Mouse (Mus musculus) erythroblast, adult 5-6 weeks (primary cell): ENCODE data around the gene Coq2. TPM values are rescaled to one million over a fixed set of nuclear protein-coding genes. Genes with fewer than 3 reads are reported as not detected.
A peak's percentile ranks its signal among the peaks of the same experiment; 100 is the strongest.

Source experiments
- ATAC-seq: replicated peaks from 2 replicates; pipeline ENCODE4 v1.8.0; 2016; ENCODE audit warnings: moderate number of reproducible peaks, mild to moderate bottlenecking, moderate TSS enrichment, inconsistent platforms; ENCODE audit not compliant: poor library complexity, low FRiP score, severe bottlenecking
- total RNA-seq, 2 experiments: library from RNA; stranded (forward) in 1 of 2; stranded (reverse) in 1 of 2; fragments of 150-400 nt in 1 of 2; fragments of 200-764, 138-1000 nt in 1 of 2; gene quantifications; 2 replicates each; pipeline versions ENCODE4 v1.2.3 to v1.2.4; 2015 to 2017; ENCODE audit warnings: low replicate concordance in 2 of 2

Gene Coq2
- total RNA-seq, 2 experiments from 2014 or later, result 3.5 to 8.3 TPM

DNA sequence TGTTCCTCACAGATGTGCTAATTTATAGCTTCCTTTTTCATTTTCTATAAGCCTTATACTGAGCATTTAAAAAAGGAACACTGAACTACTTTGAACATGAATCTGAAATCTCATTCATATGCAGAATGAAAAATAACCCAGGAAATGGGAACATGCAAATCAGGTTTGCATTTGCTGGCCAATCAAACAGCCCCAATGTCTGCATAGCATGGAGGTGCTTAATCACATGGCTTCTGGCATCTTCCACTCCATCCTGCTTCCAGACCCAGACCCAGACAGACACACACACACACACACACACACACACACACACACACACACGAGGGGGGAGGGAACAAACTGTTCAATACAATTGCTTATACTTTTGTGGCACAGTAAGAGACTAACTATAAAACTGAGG lies 8.0 kb downstream of the Coq2 start:
- no peak for ATAC-seq

DNA sequence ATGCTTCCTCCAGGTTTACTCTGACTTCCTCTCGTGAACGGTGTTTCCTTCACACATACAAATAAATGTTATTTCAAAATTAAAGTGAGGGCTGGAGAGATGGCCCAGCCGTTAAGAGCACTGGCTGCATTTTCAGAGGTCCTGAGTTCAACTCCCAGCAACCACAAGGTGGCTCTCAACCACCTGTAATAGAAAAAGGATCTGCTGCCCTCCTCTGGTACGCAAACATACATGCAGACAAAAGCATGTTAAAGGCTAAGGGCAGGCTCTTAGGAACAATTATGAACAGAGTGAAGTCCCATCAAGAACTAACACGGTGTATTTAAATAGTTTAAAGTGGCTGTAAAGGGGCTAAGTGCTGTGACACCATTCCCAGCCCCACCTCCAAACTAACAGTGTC lies 11.1 kb downstream of the Coq2 start:
- ATAC-seq, result peak; percentile 67

DNA sequence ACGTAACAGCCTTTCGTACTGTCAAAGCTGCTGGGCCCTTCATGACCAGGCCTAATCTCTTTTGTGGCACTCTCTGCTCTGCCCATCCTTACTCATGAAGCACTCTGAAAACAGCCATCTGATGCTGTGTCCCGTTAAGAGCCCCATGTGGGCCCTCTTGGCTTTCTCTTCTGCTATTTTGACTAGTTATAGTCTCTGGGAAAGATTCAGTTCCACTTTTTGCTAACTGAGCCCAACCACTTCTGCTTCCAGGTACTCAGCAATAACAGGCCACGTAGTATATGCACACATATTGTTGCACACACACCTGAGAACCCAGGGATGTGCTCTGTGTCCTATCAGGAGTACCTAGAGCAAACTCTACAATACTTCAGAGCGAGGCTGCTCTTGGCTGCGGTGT lies 11.9 kb downstream of the Coq2 start:
- ATAC-seq, result no peak

DNA sequence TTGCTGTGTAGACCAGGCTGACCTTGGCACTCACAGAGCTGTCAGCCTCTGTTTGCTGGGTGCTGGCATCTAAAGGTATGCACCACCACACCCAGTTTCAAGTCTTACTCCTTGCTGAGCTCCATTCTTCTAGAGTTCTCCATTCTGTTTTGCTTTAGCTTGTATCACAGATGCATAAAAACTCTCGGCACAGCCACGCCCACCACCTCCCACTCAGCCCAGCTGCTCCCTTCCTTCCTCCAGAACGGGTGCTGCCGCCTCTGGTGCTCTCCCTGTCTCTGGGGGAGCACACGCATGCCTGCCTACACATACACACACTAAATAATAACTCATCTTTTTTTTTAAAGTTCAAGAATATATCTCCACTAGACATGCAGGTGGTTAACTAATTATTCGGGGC lies 16.5 kb downstream of the Coq2 start:
- no peak for ATAC-seq

DNA sequence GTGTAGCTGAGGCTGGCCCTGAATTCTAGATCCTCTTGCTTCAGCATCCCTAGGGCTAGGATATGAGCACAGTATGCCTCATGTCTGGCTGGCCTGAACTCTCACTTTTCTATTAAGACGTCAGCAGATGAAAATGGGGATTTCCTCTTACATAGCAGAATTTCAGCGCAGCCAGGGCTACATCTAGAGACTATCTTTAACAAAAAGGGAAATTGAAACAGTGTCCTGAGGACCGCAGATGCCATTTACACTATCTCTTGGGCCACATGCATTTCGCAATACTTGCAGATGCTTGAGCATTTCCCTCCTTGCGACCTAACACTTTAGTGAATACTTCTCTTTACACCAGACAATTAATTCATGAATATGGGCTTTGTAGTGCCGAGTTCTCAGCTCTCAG lies 18.6 kb downstream of the Coq2 start:
- ATAC-seq, result no peak

DNA sequence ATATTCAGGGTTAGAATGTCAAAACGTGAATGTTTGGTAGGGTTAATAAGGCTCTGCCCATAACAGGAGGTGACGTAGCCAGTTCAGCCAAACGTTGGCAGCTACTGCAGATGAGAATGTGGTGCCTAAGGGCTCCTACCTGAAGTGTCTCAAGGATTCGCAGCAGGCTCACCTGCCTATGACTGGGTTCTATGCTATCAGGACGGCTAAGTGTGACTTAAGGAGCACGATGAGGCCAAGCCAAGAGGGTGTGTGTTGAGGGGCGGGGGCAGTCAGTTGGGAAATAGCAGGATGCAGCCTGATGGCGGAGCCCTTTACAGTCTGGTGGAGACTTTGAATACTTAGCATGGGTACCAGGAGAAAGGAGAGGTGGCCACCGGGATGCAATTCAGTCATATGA lies 22.6 kb downstream of the Coq2 start:
- no peak for ATAC-seq

DNA sequence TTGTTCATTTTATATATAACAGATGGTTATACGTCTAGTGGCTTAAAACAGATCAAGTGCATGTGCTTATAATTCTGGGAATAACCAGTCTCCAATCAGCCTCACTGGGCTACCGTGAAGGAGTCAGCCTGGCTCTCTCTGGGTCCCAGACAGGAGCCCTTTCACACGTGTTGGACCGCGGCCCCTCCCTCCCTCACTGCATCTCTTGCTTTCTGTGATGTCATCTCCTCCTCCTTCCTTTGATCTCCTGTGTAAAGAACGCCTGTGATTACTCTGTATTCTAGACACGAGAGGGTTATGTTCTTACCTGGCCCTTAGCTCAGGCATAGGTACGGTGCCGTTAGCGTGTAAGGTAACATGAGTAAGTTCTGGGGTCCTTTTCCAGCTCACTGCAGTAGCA lies 23.5 kb downstream of the Coq2 start:
- no peak for ATAC-seq

DNA sequence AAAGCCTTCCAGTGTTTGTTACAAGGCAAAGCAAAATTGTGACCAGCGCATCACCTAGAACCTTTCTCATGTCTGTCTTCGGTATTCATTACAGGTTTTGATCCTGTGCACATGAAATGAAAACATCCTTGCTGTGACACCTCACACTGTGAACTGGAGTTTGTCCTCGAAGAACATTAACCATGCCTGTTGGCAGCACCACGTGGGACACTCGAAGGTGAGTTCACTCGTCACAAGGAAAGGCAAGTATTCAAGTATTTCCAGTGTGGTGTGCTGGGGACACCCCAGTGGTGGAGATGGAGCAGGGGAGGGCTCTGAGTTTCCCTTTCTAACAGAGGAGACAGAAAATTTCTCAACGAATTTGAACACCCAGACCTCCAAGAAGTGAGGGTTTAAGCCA lies 24.0 kb downstream of the Coq2 start:
- no peak for ATAC-seq

DNA sequence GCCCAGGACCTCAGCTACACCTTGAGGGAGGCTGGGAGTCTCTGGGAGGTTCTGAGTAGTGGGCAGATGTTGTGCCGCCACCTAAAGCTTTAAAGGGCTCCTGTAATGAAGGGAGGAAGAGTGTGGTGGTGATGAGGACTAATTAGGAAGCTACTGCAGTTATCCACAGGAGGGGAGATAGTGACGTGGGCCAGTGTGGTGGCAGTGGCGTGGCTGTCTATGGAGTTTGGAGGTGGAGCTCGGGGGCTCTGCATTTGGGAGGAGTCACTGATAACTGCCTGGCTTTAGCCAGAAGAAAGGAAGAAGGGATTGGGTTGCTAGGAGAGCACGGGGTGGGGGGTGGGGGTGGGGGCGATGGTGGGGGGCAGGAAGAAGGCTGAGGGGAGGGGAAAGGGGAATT lies 26.4 kb downstream of the Coq2 start:
- no peak for ATAC-seq

DNA sequence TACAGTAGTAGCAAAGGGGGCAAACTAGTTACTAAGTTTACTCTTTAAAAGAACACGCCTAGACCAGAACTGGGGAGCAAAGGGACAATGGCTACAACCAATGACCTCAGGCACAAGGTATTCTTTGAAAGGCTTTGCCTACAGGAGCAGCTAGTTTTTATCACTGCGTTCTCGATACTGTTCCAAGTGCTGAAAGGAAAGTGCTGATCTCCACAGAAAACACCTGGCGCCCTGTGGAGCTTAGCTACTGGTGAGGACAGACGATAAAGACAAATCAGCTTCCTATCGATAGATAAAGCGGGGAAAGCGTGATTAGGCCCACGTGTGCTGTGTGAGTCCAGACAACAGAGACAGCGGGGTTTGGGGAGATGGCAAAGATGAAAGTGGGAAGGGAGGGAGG lies 26.9 kb downstream of the Coq2 start:
- ATAC-seq, result no peak

DNA sequence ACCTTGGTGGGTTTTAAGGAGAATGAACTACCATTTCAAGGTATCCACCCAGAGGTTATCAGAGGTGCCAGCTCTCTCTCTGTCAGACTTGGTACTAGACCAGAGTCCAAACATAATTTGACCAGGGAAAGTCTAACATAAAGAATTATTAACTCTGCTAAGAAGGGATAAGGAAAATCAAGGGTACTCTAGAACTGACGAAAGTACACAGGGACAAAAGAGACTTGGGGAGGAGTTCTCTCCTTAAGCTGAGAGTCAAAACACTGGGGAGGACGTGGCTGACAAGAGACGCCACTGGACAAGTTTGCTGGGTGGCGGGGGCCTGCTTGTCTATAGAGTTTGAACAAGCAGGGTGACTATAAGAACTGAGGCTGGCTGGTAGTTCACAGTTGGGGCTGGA lies 28.4 kb downstream of the Coq2 start:
- no peak for ATAC-seq

DNA sequence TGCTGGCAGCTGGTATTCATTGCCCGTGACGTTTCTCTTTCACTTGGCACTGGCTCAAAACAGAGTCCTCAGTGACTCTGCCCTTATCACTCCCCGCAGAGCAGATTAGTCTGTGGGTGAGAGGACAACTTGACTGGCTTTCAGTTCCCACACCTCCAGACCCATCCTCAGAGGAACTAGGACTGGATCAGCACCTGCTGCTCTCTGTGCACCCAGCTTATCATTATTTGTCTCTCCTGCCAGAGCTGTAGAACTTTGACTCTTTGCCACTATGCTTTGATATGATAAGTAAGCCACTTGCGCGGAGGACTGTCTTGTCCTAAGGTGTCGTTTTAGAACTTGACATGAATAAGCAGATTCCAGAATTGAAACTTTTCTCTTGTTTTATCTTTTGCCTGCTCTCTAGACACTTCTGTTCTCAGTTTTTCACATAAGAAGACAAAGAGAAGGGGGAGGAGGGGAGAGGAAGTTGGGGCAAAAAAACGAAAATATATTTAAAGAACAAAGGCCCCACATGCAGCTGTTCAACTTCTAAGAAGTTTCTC lies 30.9 kb downstream of the Coq2 start:
- ATAC-seq, result peak; percentile 85

DNA sequence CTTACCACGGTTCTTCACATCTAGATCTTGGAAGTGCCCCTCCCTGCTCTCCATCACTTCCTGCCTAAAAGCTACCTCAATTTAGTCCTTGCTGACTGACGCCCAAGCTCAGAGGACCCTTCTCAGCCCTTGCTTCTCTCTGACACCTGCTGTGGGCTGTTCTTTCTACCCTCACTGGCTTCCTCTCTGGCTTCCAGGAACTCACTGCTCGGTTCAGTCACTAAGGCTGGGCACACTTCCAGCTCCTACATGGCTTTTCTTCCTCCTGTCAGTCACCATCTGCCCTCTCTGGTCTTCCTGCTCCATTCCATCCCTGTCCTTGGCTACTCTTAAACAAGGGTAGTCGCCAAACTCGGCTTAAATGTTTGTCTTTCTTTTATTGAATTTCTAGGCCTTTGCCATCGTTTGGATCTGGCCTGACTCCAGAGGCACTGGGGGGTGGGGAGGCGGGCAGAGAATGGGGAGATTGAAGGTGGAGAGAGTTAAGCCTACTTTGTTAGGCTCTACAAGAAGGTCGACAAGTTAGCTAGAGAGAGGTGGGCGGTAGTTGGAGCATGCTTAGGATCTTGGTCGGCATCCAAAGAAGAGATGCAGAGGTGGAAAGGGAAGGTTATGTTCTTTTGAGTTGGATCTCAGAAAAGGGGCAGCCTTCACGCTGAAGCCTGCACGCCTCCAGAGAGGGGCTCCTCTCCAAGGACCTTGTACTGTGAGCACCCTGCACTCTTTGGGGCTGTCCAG lies 31.5 kb downstream of the Coq2 start:
- ATAC-seq, result peak; percentile 13; the same call in 1 of the 2 replicates

DNA sequence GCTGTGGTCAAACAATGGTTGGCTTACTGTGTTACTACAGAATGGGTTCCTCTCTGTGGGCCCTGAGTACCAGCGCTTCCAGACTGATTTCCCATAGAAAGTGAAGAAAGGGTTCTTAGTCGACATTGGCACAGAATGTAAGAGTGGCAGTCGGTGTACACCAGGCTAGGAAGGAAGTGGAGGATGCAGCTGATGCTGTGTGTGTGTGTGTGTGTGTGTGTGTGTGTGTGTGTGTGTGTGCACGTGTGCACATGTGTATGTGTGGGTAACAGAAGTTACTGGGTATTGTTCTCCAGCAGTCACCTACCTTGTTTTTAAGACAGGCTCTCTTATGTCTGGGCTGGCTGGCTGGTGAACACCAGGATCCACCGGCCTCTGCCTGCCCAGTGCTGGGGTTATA lies 32.6 kb downstream of the Coq2 start:
- no peak for ATAC-seq

DNA sequence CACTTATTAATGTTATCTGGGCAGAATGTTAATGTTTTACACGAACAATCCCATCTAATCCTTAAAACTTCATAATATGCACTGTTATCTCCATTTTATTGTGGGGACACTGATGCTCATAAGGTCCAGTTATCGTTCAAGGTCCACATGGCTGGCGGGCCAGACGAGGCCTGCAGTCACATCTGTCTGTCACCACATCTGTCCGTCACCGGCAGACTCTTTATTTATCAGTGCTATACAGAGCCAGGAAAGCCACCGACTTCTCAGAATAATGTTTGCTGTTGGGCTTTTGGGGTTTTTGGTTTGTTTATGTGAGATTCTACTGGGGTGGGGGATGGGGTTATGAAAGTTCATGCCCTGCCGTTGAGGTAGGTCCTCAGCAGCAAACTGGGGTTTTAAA lies 36.5 kb downstream of the Coq2 start:
- ATAC-seq, result peak; percentile 72

DNA sequence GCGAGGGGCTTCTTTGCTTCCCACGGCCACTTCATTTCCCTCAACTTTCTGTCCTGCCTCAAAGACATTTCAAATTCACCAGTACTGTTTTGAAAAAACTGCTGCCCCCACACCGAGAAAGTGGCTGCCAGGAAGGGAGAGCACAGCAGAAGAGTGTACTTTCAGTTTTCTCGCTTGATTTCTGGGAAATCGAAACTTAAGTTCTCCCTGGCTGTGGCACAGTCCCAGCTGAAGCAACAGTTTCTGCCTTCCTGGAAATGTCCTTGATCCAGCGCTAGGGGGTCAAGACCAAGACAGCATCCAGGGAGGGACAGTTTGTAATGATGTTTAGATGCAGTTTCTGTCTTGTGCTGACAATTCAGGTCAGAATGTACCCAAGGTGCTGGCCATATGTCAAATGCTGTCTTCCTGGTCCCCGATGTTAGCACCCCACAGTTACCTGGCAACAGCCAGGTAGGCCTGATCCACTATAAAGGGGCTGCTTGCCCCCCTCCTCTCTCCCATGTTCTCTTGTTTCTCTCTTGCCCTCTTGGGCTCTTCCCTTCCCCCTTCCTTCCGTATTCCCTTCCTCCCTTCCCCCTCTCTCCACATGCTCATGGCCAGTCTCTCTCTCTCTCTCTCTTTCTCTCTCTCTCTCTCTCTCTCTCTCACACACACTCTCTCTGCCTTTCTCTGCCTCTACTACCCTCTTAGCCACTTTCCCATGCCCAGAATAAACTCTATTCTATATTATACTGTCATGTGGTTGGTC lies 38.0 kb downstream of the Coq2 start:
- ATAC-seq, result peak; percentile 49

DNA sequence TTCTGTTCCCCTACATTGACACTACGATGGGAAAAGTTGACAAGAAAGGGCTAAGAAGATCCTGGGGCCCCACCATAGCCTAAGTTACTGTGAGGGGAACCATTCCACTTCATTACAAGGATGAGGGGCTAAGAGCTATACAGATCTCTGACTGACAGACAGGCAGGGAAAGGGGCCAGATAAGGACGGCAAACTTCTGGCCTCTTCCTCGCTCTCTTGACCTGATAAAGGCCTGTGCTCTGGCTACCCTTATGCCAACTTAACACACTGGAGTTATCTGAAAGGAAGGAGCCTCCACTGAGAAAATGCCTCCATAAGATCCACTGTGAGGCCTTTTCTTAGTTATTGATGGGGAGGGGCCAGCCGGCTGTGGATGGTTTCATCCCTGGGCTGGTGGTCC lies 39.0 kb downstream of the Coq2 start:
- peak; percentile 62 for ATAC-seq

DNA sequence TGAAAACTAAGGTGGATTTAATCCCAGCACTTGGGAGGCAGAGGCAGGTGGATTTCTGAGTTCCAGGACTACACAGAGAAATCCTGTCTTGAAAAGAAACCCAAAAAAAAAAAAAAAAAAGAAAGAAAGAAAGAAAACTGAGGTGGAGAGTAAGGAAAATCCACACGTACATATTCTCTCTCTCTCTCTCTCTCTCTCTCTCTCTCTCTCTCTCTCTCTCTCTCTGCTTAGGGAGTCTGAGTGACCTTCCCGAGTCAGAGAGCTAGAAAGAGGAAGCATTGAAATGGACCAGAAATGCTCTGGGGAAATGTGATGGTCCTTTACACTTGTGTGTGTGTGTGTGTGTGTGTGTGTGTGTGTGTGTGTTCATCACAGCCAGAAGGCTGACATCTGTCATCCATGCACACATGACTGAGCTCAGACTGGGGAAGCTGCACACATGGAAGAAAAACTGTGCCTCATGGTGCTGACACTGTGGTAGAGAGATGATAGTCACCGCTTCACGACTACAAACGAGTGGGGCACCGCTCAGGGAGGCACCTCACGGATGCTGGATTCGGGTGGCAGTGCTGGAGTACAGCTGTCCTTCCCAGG lies 40.0 kb downstream of the Coq2 start:
- ATAC-seq, result no peak

DNA sequence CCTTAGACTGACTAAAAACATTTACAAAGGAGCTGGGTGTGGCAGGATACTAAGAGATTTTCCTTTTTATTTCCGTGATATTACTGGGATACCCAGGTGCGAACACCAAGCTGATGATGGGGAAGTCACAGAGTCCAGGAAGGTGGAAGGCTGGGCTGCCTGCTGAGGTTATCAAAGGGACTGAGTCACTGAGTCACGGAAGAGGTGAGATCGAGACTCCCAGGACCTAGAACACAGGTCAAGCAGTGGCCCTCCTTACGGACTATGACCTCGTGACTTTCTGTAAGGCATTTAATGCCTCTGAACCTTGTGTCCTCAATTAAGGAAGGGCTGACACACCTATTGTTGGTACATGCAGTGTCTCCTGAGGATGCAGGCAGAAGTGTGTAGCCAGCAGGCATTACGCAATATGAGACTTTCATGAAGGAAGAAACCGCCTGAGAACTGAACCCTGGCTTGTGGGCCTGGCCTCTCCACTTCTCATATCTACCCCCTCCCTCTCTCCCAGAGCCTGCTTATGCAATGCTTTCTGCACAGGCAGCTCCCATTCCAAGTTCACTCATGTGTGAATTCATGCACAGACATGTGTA lies 42.3 kb downstream of the Coq2 start:
- ATAC-seq, result no peak

DNA sequence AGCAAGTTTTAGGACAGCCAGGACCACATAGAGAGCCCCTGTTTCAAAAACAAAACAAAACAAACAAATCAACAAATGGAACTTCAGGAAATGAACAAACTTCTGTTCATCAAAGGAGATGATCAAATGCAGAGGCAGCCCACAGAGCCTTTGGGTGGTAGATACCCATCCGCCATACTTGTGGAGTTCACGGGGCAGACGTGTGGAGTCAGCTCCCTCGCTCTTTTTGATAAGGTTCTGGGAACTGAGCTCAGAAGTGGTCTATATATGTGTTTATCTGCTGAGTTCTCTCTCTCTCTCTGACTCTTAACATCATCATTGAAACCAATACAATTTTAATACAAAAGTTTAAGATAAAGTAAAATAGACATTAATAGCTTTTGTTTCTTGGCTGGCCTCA lies 46.1 kb downstream of the Coq2 start:
- no peak for ATAC-seq

DNA sequence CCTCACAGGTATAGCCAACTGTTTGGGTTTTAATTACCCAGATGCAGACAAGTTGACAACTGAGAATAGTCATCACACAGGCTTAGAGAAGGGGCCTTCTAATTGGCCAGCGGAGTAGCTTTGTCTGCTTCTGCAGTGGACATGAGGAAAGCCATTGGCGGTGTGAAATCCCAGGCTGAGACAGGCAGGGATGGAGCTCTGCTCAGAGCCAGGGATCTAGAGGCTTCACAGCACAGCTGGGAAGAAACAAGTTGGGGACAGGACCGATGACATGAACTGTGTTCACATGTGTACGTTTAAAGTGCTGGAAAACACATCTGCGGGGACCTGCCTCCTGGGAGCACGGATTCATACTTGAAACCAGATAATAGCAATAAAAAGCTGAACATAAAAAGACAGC lies 48.4 kb downstream of the Coq2 start:
- ATAC-seq, result no peak
